ENCODE assay signal across 20 mouse cellular contexts in the genomic region with DNA sequence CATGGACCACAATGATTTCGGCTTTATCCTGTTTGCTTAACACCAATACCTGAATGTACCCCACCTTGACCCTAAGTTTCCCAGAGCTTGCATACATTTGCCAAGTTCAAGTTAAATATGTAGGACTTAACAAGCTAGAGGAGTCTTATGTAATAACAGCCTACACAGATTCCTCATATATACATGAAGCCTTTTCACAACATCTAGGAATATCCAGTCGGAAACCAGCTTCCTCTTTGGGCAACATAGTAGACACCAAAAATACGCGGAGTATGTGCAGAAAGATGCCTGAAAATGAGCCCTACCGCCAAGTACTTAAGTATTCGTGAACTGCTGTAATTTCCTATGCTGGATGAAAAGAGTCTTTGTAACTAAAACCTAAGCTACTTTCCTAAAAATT. TPM values are rescaled to one million over a fixed set of nuclear protein-coding genes. Genes with fewer than 3 reads are reported as not detected.
DNase-seq lines count a peak whose midpoint lies in the region; ATAC-seq lines count a peak whose summit lies in the region.
"Had no signal": no experiment of that assay in that cellular context is flagged by ENCODE, and none has a peak within 500 bp of the region (broad histone marks: within the 10 kb centered on the region; RNA-seq: fewer than 3 reads in every experiment).

No protein-coding gene starts in this region.

- peak; percentile 91 for ATAC-seq in frontal cortex, adult (ENCODE audit: low TSS enrichment)
- ATAC-seq: forebrain, embryonic 14.5 days; forebrain, embryonic 16.5 days had no signal

- DNase-seq in frontal cortex, postnatal 14 days (ENCODE audit: low spot score in 2 of 2) = no peak
- DNase-seq in left cerebral cortex, adult 11 months (ENCODE audit: low spot score) = peak; percentile 41
- no peak for DNase-seq in left cerebral cortex, adult 8-10 months (ENCODE audit: low spot score in 2 of 2)
- peak; percentile 68 for DNase-seq in brain, adult 2 months (ENCODE audit: low read depth, low spot score)
- peak; percentile 72 for DNase-seq in telencephalon, adult 2 months (ENCODE audit: low read depth, low spot score)
- DNase-seq in cerebellum, postnatal 10 days = no peak
- DNase-seq: adrenal gland, adult 2 months; adrenal gland, postnatal 10 days; adrenal gland, postnatal 25 days; cerebellum, adult 11-12 months; cerebellum, adult 2 months; cerebellum, adult 9-10 months; cerebellum, postnatal 14 days; cerebellum, postnatal 36 days; embryo, embryonic 11 days had no signal

RNA-seq across cellular contexts. Expression of gene Rmnd5a, which starts 14.8 kb away (rescaled TPM):
- 100 to 1,000 TPM in 2 of 4 experiments, 10 to 100 TPM in 2; 89.3 to 105 (median 98.4) TPM for total RNA-seq in left cerebral cortex, adult 8-10 months (2022)

RNA-seq across cellular contexts. Expression of gene Cd8a, which starts 52.5 kb away (rescaled TPM):
- under 1 TPM in 3 of 4 experiments, not detected in 1; 0.11 to 0.15 (median 0.13) TPM for total RNA-seq in left cerebral cortex, adult 8-10 months (2022)
- total RNA-seq: common myeloid progenitor, adult 5-6 weeks; MEL had no signal

Comparison
In these comparisons a context has a peak if more than half of its experiments do, and no peak if none do; other contexts are left out.
1. DNase-seq: peak in left cerebral cortex, adult 11 months (single experiment), brain, adult 2 months (single experiment) and telencephalon, adult 2 months (single experiment); none in frontal cortex, postnatal 14 days (0 of 2), left cerebral cortex, adult 8-10 months (0 of 2) and cerebellum, postnatal 10 days (0 of 2).